Mouse (Mus musculus): ENCODE results near the gene Atg14. TPM values are rescaled to one million over a fixed set of nuclear protein-coding genes. Genes with fewer than 3 reads are reported as not detected.

Atg14 gene
- polyA plus RNA-seq, 1 experiment: 8.5 TPM

- no peak for TF ChIP-seq CTCF (IDR thresholded peaks at IDR 0.05; ENCODE audit: borderline replicate concordance, control insufficient read depth, extremely low read depth, insufficient read depth, low read length, poor library complexity)
- TF ChIP-seq POLR2A (IDR thresholded peaks at IDR 0.05; ENCODE audit: control insufficient read depth, extremely low read depth, insufficient read depth, low read length, poor library complexity): no peak
- no peak overlapping the region for H3K27ac ChIP-seq (ENCODE audit: control insufficient read depth, insufficient read depth, low read length)
- H3K36me3 ChIP-seq (ENCODE audit: control insufficient read depth, insufficient read depth, low read length): no peaks in the 10 kb centered on the region
- WGBS: 57% methylated on average over 6 of the region's 6 CpGs
- H3K4me3 ChIP-seq (ENCODE audit: control insufficient read depth, insufficient read depth, low read length): no peak overlapping the region
- no peak for DNase-seq
- H3K4me1 ChIP-seq (replicated peaks; ENCODE audit: control insufficient read depth, insufficient read depth, low read length): peaks cover 4% of the 10 kb centered on the region; the same call in 1 of the 2 replicates
- H3K27me3 ChIP-seq (ENCODE audit: control insufficient read depth, insufficient read depth, low read length): no peaks in the 10 kb centered on the region
Observed at GRCm38 (mm10) chr14:47518619-47519018, 51.8 kb downstream of the Atg14 start.

- no peak for DNase-seq
- Histone ChIP-seq H3K36me3 (ENCODE audit: control insufficient read depth, insufficient read depth, low read length) (no peaks in the 10 kb centered on the region), H3K27ac (ENCODE audit: control insufficient read depth, insufficient read depth, low read length) (no peak overlapping the region), H3K4me3 (ENCODE audit: control insufficient read depth, insufficient read depth, low read length) (no peak overlapping the region), H3K27me3 (ENCODE audit: control insufficient read depth, insufficient read depth, low read length) (no peaks in the 10 kb centered on the region), H3K4me1 (replicated peaks; ENCODE audit: control insufficient read depth, insufficient read depth, low read length) (peaks cover 4% of the 10 kb centered on the region; the same call in 1 of the 2 replicates)
- no peak for TF ChIP-seq CTCF (IDR thresholded peaks at IDR 0.05; ENCODE audit: borderline replicate concordance, control insufficient read depth, extremely low read depth, insufficient read depth, low read length, poor library complexity)
- TF ChIP-seq POLR2A (IDR thresholded peaks at IDR 0.05; ENCODE audit: control insufficient read depth, extremely low read depth, insufficient read depth, low read length, poor library complexity): no peak
- 94% methylated on average over 6 of the region's 6 CpGs for WGBS
Observed at GRCm38 (mm10) chr14:47516755-47517154, 53.7 kb downstream of the Atg14 start.

DNA sequence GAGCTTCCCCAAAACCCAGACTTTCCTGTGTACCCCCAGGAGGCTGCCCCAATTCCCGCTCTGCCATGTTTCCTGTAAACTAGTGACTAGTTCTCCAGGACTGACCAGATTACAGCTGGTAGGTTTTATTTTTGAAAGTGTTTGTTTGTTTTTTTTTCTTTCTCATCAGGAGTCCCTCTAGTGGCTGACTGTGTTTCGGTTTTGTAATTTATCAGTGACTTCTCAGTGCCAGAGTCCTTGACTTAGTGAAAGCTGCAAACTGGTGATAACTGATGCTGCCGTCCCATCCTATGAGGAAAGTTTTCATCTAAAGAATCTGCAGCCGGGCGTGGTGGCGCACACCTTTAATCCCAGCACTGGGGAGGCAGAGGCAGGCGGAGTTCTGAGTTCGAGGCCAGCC is 54.8 kb downstream of the Atg14 start:
- Histone ChIP-seq H3K4me3 (ENCODE audit: control insufficient read depth, insufficient read depth, low read length) (no peak overlapping the region), H3K27me3 (ENCODE audit: control insufficient read depth, insufficient read depth, low read length) (no peaks in the 10 kb centered on the region), H3K4me1 (replicated peaks; ENCODE audit: control insufficient read depth, insufficient read depth, low read length) (peaks cover 6% of the 10 kb centered on the region; the same call in 1 of the 2 replicates), H3K27ac (ENCODE audit: control insufficient read depth, insufficient read depth, low read length) (no peak overlapping the region), H3K36me3 (ENCODE audit: control insufficient read depth, insufficient read depth, low read length) (no peaks in the 10 kb centered on the region)
- no peak for TF ChIP-seq CTCF (IDR thresholded peaks at IDR 0.05; ENCODE audit: borderline replicate concordance, control insufficient read depth, extremely low read depth, insufficient read depth, low read length, poor library complexity)
- TF ChIP-seq POLR2A (IDR thresholded peaks at IDR 0.05; ENCODE audit: control insufficient read depth, extremely low read depth, insufficient read depth, low read length, poor library complexity): no peak
- no peak for DNase-seq
- WGBS: 91% methylated on average over 8 of the region's 8 CpGs

- 42% methylated on average over 7 of the region's 7 CpGs for WGBS
- Histone ChIP-seq H3K36me3 (ENCODE audit: control insufficient read depth, insufficient read depth, low read length) (no peaks in the 10 kb centered on the region), H3K27ac (ENCODE audit: control insufficient read depth, insufficient read depth, low read length) (no peak overlapping the region), H3K4me1 (replicated peaks; ENCODE audit: control insufficient read depth, insufficient read depth, low read length) (peaks cover 6% of the 10 kb centered on the region; the same call in 1 of the 2 replicates), H3K4me3 (ENCODE audit: control insufficient read depth, insufficient read depth, low read length) (no peak overlapping the region), H3K27me3 (ENCODE audit: control insufficient read depth, insufficient read depth, low read length) (no peaks in the 10 kb centered on the region)
- no peak for DNase-seq
- no peak for TF ChIP-seq CTCF (IDR thresholded peaks at IDR 0.05; ENCODE audit: borderline replicate concordance, control insufficient read depth, extremely low read depth, insufficient read depth, low read length, poor library complexity)
- TF ChIP-seq POLR2A (IDR thresholded peaks at IDR 0.05; ENCODE audit: control insufficient read depth, extremely low read depth, insufficient read depth, low read length, poor library complexity): no peak
Observed at GRCm38 (mm10) chr14:47514816-47515453, 55.5 kb downstream of the Atg14 start.

- 92% methylated on average over 3 of the region's 3 CpGs for WGBS
- no peak overlapping the region for H3K4me3 ChIP-seq (ENCODE audit: control insufficient read depth, insufficient read depth, low read length)
- H3K36me3 ChIP-seq (ENCODE audit: control insufficient read depth, insufficient read depth, low read length): no peaks in the 10 kb centered on the region
- no peak for TF ChIP-seq POLR2A (IDR thresholded peaks at IDR 0.05; ENCODE audit: control insufficient read depth, extremely low read depth, insufficient read depth, low read length, poor library complexity)
- no peak for TF ChIP-seq CTCF (IDR thresholded peaks at IDR 0.05; ENCODE audit: borderline replicate concordance, control insufficient read depth, extremely low read depth, insufficient read depth, low read length, poor library complexity)
- DNase-seq: no peak
- H3K27me3 ChIP-seq (ENCODE audit: control insufficient read depth, insufficient read depth, low read length): no peaks in the 10 kb centered on the region
- H3K27ac ChIP-seq (ENCODE audit: control insufficient read depth, insufficient read depth, low read length): no peak overlapping the region
- peaks cover 5% of the 10 kb centered on the region; the same call in 1 of the 2 replicates for H3K4me1 ChIP-seq (replicated peaks; ENCODE audit: control insufficient read depth, insufficient read depth, low read length)
Observed at GRCm38 (mm10) chr14:47513606-47514005, 56.8 kb downstream of the Atg14 start.

GRCm38 (mm10) chr14:47510244-47510643 is 60.2 kb downstream of the Atg14 start:
- WGBS: 97% methylated on average over 4 of the region's 4 CpGs
- H3K36me3 ChIP-seq (ENCODE audit: control insufficient read depth, insufficient read depth, low read length): no peaks in the 10 kb centered on the region
- no peak overlapping the region for H3K4me3 ChIP-seq (ENCODE audit: control insufficient read depth, insufficient read depth, low read length)
- TF ChIP-seq CTCF (IDR thresholded peaks at IDR 0.05; ENCODE audit: borderline replicate concordance, control insufficient read depth, extremely low read depth, insufficient read depth, low read length, poor library complexity): no peak
- TF ChIP-seq POLR2A (IDR thresholded peaks at IDR 0.05; ENCODE audit: control insufficient read depth, extremely low read depth, insufficient read depth, low read length, poor library complexity): no peak
- 0 out of 2 replicates have a peak, but pooled peaks cover 4% of the 10 kb centered on the region for H3K4me1 ChIP-seq (replicated peaks; ENCODE audit: control insufficient read depth, insufficient read depth, low read length)
- no peaks in the 10 kb centered on the region for H3K27me3 ChIP-seq (ENCODE audit: control insufficient read depth, insufficient read depth, low read length)
- DNase-seq: no peak
- H3K27ac ChIP-seq (ENCODE audit: control insufficient read depth, insufficient read depth, low read length): no peak overlapping the region
